Comparison of ENCODE assay signal across 26 mouse cellular contexts in genomic region chr1:134500916-134501315, GRCm38 (mm10). TPM values are rescaled to one million over a fixed set of nuclear protein-coding genes. Genes with fewer than 3 reads are reported as not detected.
DNase-seq lines count a peak whose midpoint lies in the region; ATAC-seq and TF ChIP-seq lines count a peak whose summit lies in the region.
"Had no signal": no experiment of that assay in that cellular context is flagged by ENCODE, and none has a peak within 500 bp of the region (broad histone marks: within the 10 kb centered on the region; RNA-seq: fewer than 3 reads in every experiment).

No protein-coding gene starts in this region.

- no peak for TF ChIP-seq POLR2A in ES-Bruce4 (IDR thresholded peaks at IDR 0.05; ENCODE audit: insufficient read depth, low read length)

- H3K4me1 ChIP-seq in ES-Bruce4 (ENCODE audit: control insufficient read depth, insufficient read depth, low read length) (peaks cover 2% of the 10 kb centered on the region), ES-E14 (ENCODE audit: control insufficient read depth in 2 of 2, insufficient read depth in 2 of 2, low read length in 2 of 2, poor library complexity in 1 of 2) (peaks cover 6 to 11% of the 10 kb centered on the region in 2 experiments)
- H3K4me1 ChIP-seq in midbrain, postnatal 0 days (ENCODE audit: insufficient read depth, low read length), result no peaks in the 10 kb centered on the region

- 89% methylated on average over 1 of the region's 1 CpGs for WGBS in midbrain, postnatal 0 days

- H3K27ac ChIP-seq in ES-Bruce4 (ENCODE audit: insufficient read depth, low read length), result peak overlapping the region; percentile 65
- peak overlapping the region; percentile 83 for H3K27ac ChIP-seq in ES-E14 (ENCODE audit: insufficient read depth, low read depth, low read length, poor library complexity, severe bottlenecking)
- no peak overlapping the region for H3K27ac ChIP-seq in midbrain, postnatal 0 days (ENCODE audit: low read depth, low read length)
- H3K27ac ChIP-seq: embryonic facial prominence, embryonic 10.5 days; embryonic facial prominence, embryonic 12.5 days; forebrain, embryonic 13.5 days; forebrain, embryonic 15.5 days had no signal

- no peak for ATAC-seq in midbrain, postnatal 0 days (ENCODE audit: low FRiP score)
- ATAC-seq: CD4-positive, CD25-positive, alpha-beta regulatory T cell, adult 4 months; forebrain, embryonic 13.5 days; forebrain, embryonic 15.5 days; forebrain, postnatal 0 days had no signal

- no peak for TF ChIP-seq CTCF in ES-Bruce4 (IDR thresholded peaks at IDR 0.05; ENCODE audit: low read depth, low read length)
- TF ChIP-seq CTCF in midbrain, postnatal 0 days (IDR thresholded peaks at IDR 0.05), result no peak

- no peaks in the 10 kb centered on the region for H3K27me3 ChIP-seq in ES-Bruce4 (ENCODE audit: control insufficient read depth, insufficient read depth, low read length, poor library complexity, severe bottlenecking)
- H3K27me3 ChIP-seq in midbrain, postnatal 0 days (ENCODE audit: insufficient read depth, low read length), result no peaks in the 10 kb centered on the region
- H3K27me3 ChIP-seq: CH12.LX; embryonic facial prominence, embryonic 12.5 days; forebrain, embryonic 13.5 days; forebrain, embryonic 15.5 days had no signal

- DNase-seq in ES-E14 (ENCODE audit: low read depth, low spot score) (no peak), ZHBTc4 (ENCODE audit: low read depth, low spot score) (peak; percentile 90)
- DNase-seq in embryo, embryonic 10 days (ENCODE audit: low spot score), result no peak
- no peak for DNase-seq in midbrain, postnatal 0 days (ENCODE audit: low spot score)
- DNase-seq: adrenal gland, adult 2 months; adrenal gland, postnatal 10 days; adrenal gland, postnatal 25 days; B cell, adult 2 months; cerebellum, adult 11 months; cerebellum, adult 18-20 months; cerebellum, adult 8-10 months; cerebellum, adult 9-11 months; cerebellum, postnatal 14 days; cerebellum, postnatal 36 days; forebrain, postnatal 0 days had no signal

- H3K9ac ChIP-seq in ES-Bruce4 (ENCODE audit: low read depth, poor library complexity, severe bottlenecking) (no peak overlapping the region), ES-E14 (ENCODE audit: insufficient read depth, low read depth, low read length, poor library complexity, severe bottlenecking) (no peak overlapping the region)
- H3K9ac ChIP-seq in midbrain, postnatal 0 days (replicated peaks; ENCODE audit: low read length, poor library complexity, severe bottlenecking), result no peak overlapping the region
- H3K9ac ChIP-seq: embryonic facial prominence, embryonic 12.5 days; forebrain, embryonic 13.5 days; forebrain, embryonic 15.5 days; forebrain, postnatal 0 days had no signal

- TF ChIP-seq EP300 in ES-Bruce4 (IDR thresholded peaks at IDR 0.05; ENCODE audit: insufficient read depth, low read depth, low read length), result no peak

- H3K9me3 ChIP-seq in ES-Bruce4 (replicated peaks; ENCODE audit: control insufficient read depth, insufficient read depth, low read length, poor library complexity, severe bottlenecking) (no peaks in the 10 kb centered on the region), ES-E14 (ENCODE audit: control insufficient read depth, insufficient read depth, low read depth, low read length) (no peaks in the 10 kb centered on the region)
- no peaks in the 10 kb centered on the region for H3K9me3 ChIP-seq in midbrain, postnatal 0 days (ENCODE audit: low read length)
- H3K9me3 ChIP-seq: embryonic facial prominence, embryonic 10.5 days; embryonic facial prominence, embryonic 12.5 days; forebrain, embryonic 13.5 days; forebrain, embryonic 15.5 days had no signal

- in situ Hi-C loops in ES-E14 (cut with MboI; ENCODE audit: low sequenced_read_pairs in 2 of 2, unreplicated experiment in 2 of 2), result no loop called here

- no peak overlapping the region for H3K4me3 ChIP-seq in ES-Bruce4 (ENCODE audit: low read depth, low read length)
- H3K4me3 ChIP-seq in ES-E14 (ENCODE audit: insufficient read depth in 1 of 2, low read depth in 1 of 2, low read length in 2 of 2, poor library complexity in 1 of 2, severe bottlenecking in 1 of 2), result no peak overlapping the region
- no peak overlapping the region for H3K4me3 ChIP-seq in midbrain, postnatal 0 days (ENCODE audit: low read depth, low read length)
- H3K4me3 ChIP-seq: embryonic facial prominence, embryonic 10.5 days; embryonic facial prominence, embryonic 12.5 days; forebrain, embryonic 13.5 days; forebrain, embryonic 15.5 days had no signal

- H3K4me2 ChIP-seq in midbrain, postnatal 0 days (ENCODE audit: low read depth, low read length, poor library complexity, severe bottlenecking), result no peak overlapping the region
- H3K4me2 ChIP-seq: embryonic facial prominence, embryonic 12.5 days; forebrain, embryonic 13.5 days; forebrain, embryonic 15.5 days had no signal

- H3K36me3 ChIP-seq in ES-Bruce4 (ENCODE audit: control insufficient read depth, insufficient read depth, low read length, poor library complexity, severe bottlenecking) (peaks cover 3% of the 10 kb centered on the region; the same call in 1 of the 2 replicates), ES-E14 (ENCODE audit: control insufficient read depth, insufficient read depth, low read length, poor library complexity, severe bottlenecking) (peaks cover 1% of the 10 kb centered on the region)
- H3K36me3 ChIP-seq in midbrain, postnatal 0 days (ENCODE audit: insufficient read depth, low read length), result peaks cover 5% of the 10 kb centered on the region; the same call in 1 of the 2 replicates

TF ChIP-seq in ES-E14, 5 proteins besides CTCF, POLR2A, EP300 and RAD21:
- TF ChIP-seq CHD2 (IDR thresholded peaks at IDR 0.05; ENCODE audit: low read depth, low read length), result no peak
TF ChIP-seq in ES-E14: peak in this region for 0.

RNA-seq across cellular contexts. Expression of gene Rabif, which starts 6.5 kb away (rescaled TPM):
- 21.8 and 22.7 TPM in 2 replicates for polyA plus RNA-seq in ES-Bruce4 (2011; ENCODE audit: insufficient read depth, insufficient read length, low read depth, missing spikeins)
- total RNA-seq in ES-E14 (2012; rRNA removed), result 23.3 and 24.9 TPM in 2 replicates
- 37.6 and 45.1 TPM in 2 replicates for total RNA-seq in midbrain, postnatal 0 days (2014; rRNA removed)
- 79.0 and 79.5 TPM in 2 replicates for polyA plus RNA-seq in midbrain, postnatal 0 days (2015; fragmentation: Nextera tagmentation; extraction: Ambion mirVana)

RNA-seq across cellular contexts. Expression of gene Klhl12, which starts 45.6 kb away (rescaled TPM):
- 42.9 and 46.5 TPM in 2 replicates for polyA plus RNA-seq in ES-Bruce4 (2011; ENCODE audit: insufficient read depth, insufficient read length, low read depth, missing spikeins)
- 21.8 and 22.7 TPM in 2 replicates for total RNA-seq in ES-E14 (2012; rRNA removed)
- total RNA-seq in midbrain, postnatal 0 days (2014; rRNA removed), result 26.4 and 42.7 TPM in 2 replicates
- polyA plus RNA-seq in midbrain, postnatal 0 days (2015; fragmentation: Nextera tagmentation; extraction: Ambion mirVana), result 33.9 and 35.3 TPM in 2 replicates

RNA-seq across cellular contexts. Expression of gene Mgat4e, which starts 48.6 kb away (rescaled TPM):
- 1.3 and 1.6 TPM in 2 replicates for polyA plus RNA-seq in ES-Bruce4 (2011; ENCODE audit: insufficient read depth, insufficient read length, low read depth, missing spikeins)
- total RNA-seq in ES-E14 (2012; rRNA removed), result 0.76 and 2.1 TPM in 2 replicates
- not detected in 2 replicates for total RNA-seq in midbrain, postnatal 0 days (2014; rRNA removed)
- polyA plus RNA-seq in midbrain, postnatal 0 days (2015; fragmentation: Nextera tagmentation; extraction: Ambion mirVana), result not detected in 2 replicates
- total RNA-seq: adrenal gland, adult 2 months; adrenal gland, postnatal 10 days; adrenal gland, postnatal 25 days; adrenal gland, postnatal 4 days; common myeloid progenitor, adult 5-6 weeks; forebrain, postnatal 0 days had no signal
- polyA plus RNA-seq: adrenal gland, adult 2 months; CD4-positive, CD25-positive, alpha-beta regulatory T cell, adult 4 months; embryonic facial prominence, embryonic 10.5 days; embryonic facial prominence, embryonic 14.5 days; forebrain, embryonic 11.5 days; forebrain, embryonic 13.5 days; forebrain, embryonic 15.5 days; forebrain, postnatal 0 days had no signal

RNA-seq across cellular contexts. Expression of gene Kdm5b, which starts 59.1 kb away (rescaled TPM):
- polyA plus RNA-seq in ES-Bruce4 (2011; ENCODE audit: insufficient read depth, insufficient read length, low read depth, missing spikeins), result 161 and 181 TPM in 2 replicates
- 127 and 182 TPM in 2 replicates for total RNA-seq in ES-E14 (2012; rRNA removed)
- 65.9 and 69.9 TPM in 2 replicates for total RNA-seq in midbrain, postnatal 0 days (2014; rRNA removed)
- polyA plus RNA-seq in midbrain, postnatal 0 days (2015; fragmentation: Nextera tagmentation; extraction: Ambion mirVana), result 37.3 and 43.7 TPM in 2 replicates
